Mouse (Mus musculus): ENCODE data around the gene Nt5c. TPM values are rescaled to one million over a fixed set of nuclear protein-coding genes. Genes with fewer than 3 reads are reported as not detected.
"Not testable (repeated sequence)": the region's sequence is repeated elsewhere in the genome, so short reads cannot be mapped to it uniquely, and the experiment has no call there.

Nt5c gene
- polyA plus RNA-seq, 1 experiment: 109 TPM

GRCm38 (mm10) chr11:115461846-115462242 lies 29.8 kb downstream of the Nt5c start:
- Histone ChIP-seq H3ac (ENCODE audit: control insufficient read depth, insufficient read length, low read depth) (no peak overlapping the region), H3K36me3 (ENCODE audit: control insufficient read depth, insufficient read depth) (no peaks in the 10 kb centered on the region), H3K79me3 (ENCODE audit: low read depth) (no peaks in the 10 kb centered on the region), H3K79me2 (ENCODE audit: control insufficient read depth, insufficient read depth) (no peaks in the 10 kb centered on the region), H3K27me3 (ENCODE audit: control insufficient read depth, insufficient read depth, insufficient read length) (peaks cover 26% of the 10 kb centered on the region), H3K4me3 (ENCODE audit: insufficient read depth, poor library complexity, severe bottlenecking) (no peak overlapping the region)
- TF ChIP-seq MYOD1 (IDR thresholded peaks at IDR 0.05; ENCODE audit: control insufficient read depth, insufficient read length, low read depth) (no peak), MYOG (IDR thresholded peaks at IDR 0.05; ENCODE audit: control insufficient read depth, extremely low read depth, insufficient read length) (no peak), FOSL1 (IDR thresholded peaks at IDR 0.05; ENCODE audit: insufficient read depth, low read length, poor library complexity, severe bottlenecking) (no peak)

- no peaks in the 10 kb centered on the region for H3K79me2 ChIP-seq (ENCODE audit: control insufficient read depth, insufficient read depth)
- H3ac ChIP-seq (ENCODE audit: control insufficient read depth, insufficient read length, low read depth): no peak overlapping the region
- H3K27me3 ChIP-seq (ENCODE audit: control insufficient read depth, insufficient read depth, insufficient read length): peaks cover 26% of the 10 kb centered on the region
- no peak for TF ChIP-seq CTCF (IDR thresholded peaks at IDR 0.05; ENCODE audit: control insufficient read depth, insufficient read depth, insufficient read length)
- TF ChIP-seq MYOG (IDR thresholded peaks at IDR 0.05; ENCODE audit: control insufficient read depth, extremely low read depth, insufficient read length): no peak
- TF ChIP-seq MAX (IDR thresholded peaks at IDR 0.05): no peak
- no peak for TF ChIP-seq MYOD1 (IDR thresholded peaks at IDR 0.05; ENCODE audit: control insufficient read depth, insufficient read length, low read depth)
- TF ChIP-seq CEBPB (IDR thresholded peaks at IDR 0.05; ENCODE audit: low read depth): no peak
- no peak for TF ChIP-seq USF1 (IDR thresholded peaks at IDR 0.05; ENCODE audit: low read depth)
- no peak for TF ChIP-seq FOSL1 (IDR thresholded peaks at IDR 0.05; ENCODE audit: insufficient read depth, low read length, poor library complexity, severe bottlenecking)
- no peaks in the 10 kb centered on the region for H3K79me3 ChIP-seq (ENCODE audit: low read depth)
- H3K4me3 ChIP-seq (ENCODE audit: insufficient read depth, poor library complexity, severe bottlenecking): no peak overlapping the region
- no peaks in the 10 kb centered on the region for H3K36me3 ChIP-seq (ENCODE audit: control insufficient read depth, insufficient read depth)
Observed at GRCm38 (mm10) chr11:115460976-115461375, 30.7 kb downstream of the Nt5c start.

- H3K27me3 ChIP-seq (ENCODE audit: control insufficient read depth, insufficient read depth, insufficient read length): peaks cover 19% of the 10 kb centered on the region
- H3ac ChIP-seq (ENCODE audit: control insufficient read depth, insufficient read length, low read depth): no peak overlapping the region
- H3K4me3 ChIP-seq (ENCODE audit: insufficient read depth, poor library complexity, severe bottlenecking): no peak overlapping the region
- H3K79me3 ChIP-seq (ENCODE audit: low read depth): no peaks in the 10 kb centered on the region
- no peaks in the 10 kb centered on the region for H3K79me2 ChIP-seq (ENCODE audit: control insufficient read depth, insufficient read depth)
- no peaks in the 10 kb centered on the region for H3K36me3 ChIP-seq (ENCODE audit: control insufficient read depth, insufficient read depth)
- TF ChIP-seq FOSL1 (IDR thresholded peaks at IDR 0.05; ENCODE audit: insufficient read depth, low read length, poor library complexity, severe bottlenecking) (no peak), MYOG (IDR thresholded peaks at IDR 0.05; ENCODE audit: control insufficient read depth, extremely low read depth, insufficient read length) (no peak), CTCF (IDR thresholded peaks at IDR 0.05; ENCODE audit: control insufficient read depth, insufficient read depth, insufficient read length) (no peak), USF1 (IDR thresholded peaks at IDR 0.05; ENCODE audit: low read depth) (no peak), MAX (IDR thresholded peaks at IDR 0.05) (no peak), MYOD1 (IDR thresholded peaks at IDR 0.05; ENCODE audit: control insufficient read depth, insufficient read length, low read depth) (no peak), CEBPB (IDR thresholded peaks at IDR 0.05; ENCODE audit: low read depth) (no peak)
Observed at GRCm38 (mm10) chr11:115457405-115457804, 34.3 kb downstream of the Nt5c start.

GRCm38 (mm10) chr11:115456182-115456581 lies 35.5 kb downstream of the Nt5c start:
- no peak overlapping the region for H3ac ChIP-seq (ENCODE audit: control insufficient read depth, insufficient read length, low read depth)
- no peak overlapping the region for H3K4me3 ChIP-seq (ENCODE audit: insufficient read depth, poor library complexity, severe bottlenecking)
- no peaks in the 10 kb centered on the region for H3K79me2 ChIP-seq (ENCODE audit: control insufficient read depth, insufficient read depth)
- H3K36me3 ChIP-seq (ENCODE audit: control insufficient read depth, insufficient read depth): no peaks in the 10 kb centered on the region
- peaks cover 14% of the 10 kb centered on the region for H3K27me3 ChIP-seq (ENCODE audit: control insufficient read depth, insufficient read depth, insufficient read length)
- H3K79me3 ChIP-seq (ENCODE audit: low read depth): no peaks in the 10 kb centered on the region
- no peak for TF ChIP-seq MYOG (IDR thresholded peaks at IDR 0.05; ENCODE audit: control insufficient read depth, extremely low read depth, insufficient read length)
- no peak for TF ChIP-seq FOSL1 (IDR thresholded peaks at IDR 0.05; ENCODE audit: insufficient read depth, low read length, poor library complexity, severe bottlenecking)
- TF ChIP-seq MYOD1 (IDR thresholded peaks at IDR 0.05; ENCODE audit: control insufficient read depth, insufficient read length, low read depth): no peak
- TF ChIP-seq MAX (IDR thresholded peaks at IDR 0.05): no peak
- no peak for TF ChIP-seq USF1 (IDR thresholded peaks at IDR 0.05; ENCODE audit: low read depth)
- TF ChIP-seq CTCF (IDR thresholded peaks at IDR 0.05; ENCODE audit: control insufficient read depth, insufficient read depth, insufficient read length): no peak
- no peak for TF ChIP-seq CEBPB (IDR thresholded peaks at IDR 0.05; ENCODE audit: low read depth)

GRCm38 (mm10) chr11:115455619-115456018 lies 36.0 kb downstream of the Nt5c start:
- H3K79me3 ChIP-seq (ENCODE audit: low read depth): no peaks in the 10 kb centered on the region
- no peak overlapping the region for H3K4me3 ChIP-seq (ENCODE audit: insufficient read depth, poor library complexity, severe bottlenecking)
- H3K79me2 ChIP-seq (ENCODE audit: control insufficient read depth, insufficient read depth): no peaks in the 10 kb centered on the region
- no peaks in the 10 kb centered on the region for H3K36me3 ChIP-seq (ENCODE audit: control insufficient read depth, insufficient read depth)
- H3K27me3 ChIP-seq (ENCODE audit: control insufficient read depth, insufficient read depth, insufficient read length): peaks cover 18% of the 10 kb centered on the region
- TF ChIP-seq FOSL1 (IDR thresholded peaks at IDR 0.05; ENCODE audit: insufficient read depth, low read length, poor library complexity, severe bottlenecking) (no peak), CEBPB (IDR thresholded peaks at IDR 0.05; ENCODE audit: low read depth) (no peak), MAX (IDR thresholded peaks at IDR 0.05) (no peak), MYOG (IDR thresholded peaks at IDR 0.05; ENCODE audit: control insufficient read depth, extremely low read depth, insufficient read length) (no peak), USF1 (IDR thresholded peaks at IDR 0.05; ENCODE audit: low read depth) (no peak), MYOD1 (IDR thresholded peaks at IDR 0.05; ENCODE audit: control insufficient read depth, insufficient read length, low read depth) (no peak), CTCF (IDR thresholded peaks at IDR 0.05; ENCODE audit: control insufficient read depth, insufficient read depth, insufficient read length) (no peak)
- no peak overlapping the region for H3ac ChIP-seq (ENCODE audit: control insufficient read depth, insufficient read length, low read depth)

DNA sequence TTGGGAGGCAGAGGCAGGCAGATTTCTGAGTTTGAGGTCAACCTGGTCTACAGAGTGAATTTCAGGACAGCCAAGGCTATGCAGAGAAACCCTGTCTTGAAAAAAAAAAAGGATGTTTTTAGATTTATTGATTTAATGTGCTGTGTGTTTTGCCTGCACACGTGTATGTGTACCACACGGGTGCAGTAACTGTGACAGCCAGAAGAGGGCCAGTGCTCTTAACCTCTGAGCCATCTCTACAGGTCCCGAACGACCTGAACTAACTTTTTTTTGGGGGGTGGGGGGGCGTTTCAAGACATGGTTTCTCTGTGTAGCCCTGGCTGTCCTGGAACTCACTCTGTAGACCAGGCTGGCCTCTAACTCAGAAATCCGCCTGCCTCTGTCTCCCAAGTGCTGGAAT lies 36.8 kb downstream of the Nt5c start:
- H3K79me2 ChIP-seq (ENCODE audit: control insufficient read depth, insufficient read depth); H3K36me3 ChIP-seq (ENCODE audit: control insufficient read depth, insufficient read depth); H3K4me3 ChIP-seq (ENCODE audit: insufficient read depth, poor library complexity, severe bottlenecking); H3ac ChIP-seq (ENCODE audit: control insufficient read depth, insufficient read length, low read depth); H3K79me3 ChIP-seq (ENCODE audit: low read depth): not testable (repeated sequence)
- peaks cover 23% of the 10 kb centered on the region for H3K27me3 ChIP-seq (ENCODE audit: control insufficient read depth, insufficient read depth, insufficient read length)
